Mouse (Mus musculus): ENCODE data around the gene Ak9.

Ak9 gene

DNA sequence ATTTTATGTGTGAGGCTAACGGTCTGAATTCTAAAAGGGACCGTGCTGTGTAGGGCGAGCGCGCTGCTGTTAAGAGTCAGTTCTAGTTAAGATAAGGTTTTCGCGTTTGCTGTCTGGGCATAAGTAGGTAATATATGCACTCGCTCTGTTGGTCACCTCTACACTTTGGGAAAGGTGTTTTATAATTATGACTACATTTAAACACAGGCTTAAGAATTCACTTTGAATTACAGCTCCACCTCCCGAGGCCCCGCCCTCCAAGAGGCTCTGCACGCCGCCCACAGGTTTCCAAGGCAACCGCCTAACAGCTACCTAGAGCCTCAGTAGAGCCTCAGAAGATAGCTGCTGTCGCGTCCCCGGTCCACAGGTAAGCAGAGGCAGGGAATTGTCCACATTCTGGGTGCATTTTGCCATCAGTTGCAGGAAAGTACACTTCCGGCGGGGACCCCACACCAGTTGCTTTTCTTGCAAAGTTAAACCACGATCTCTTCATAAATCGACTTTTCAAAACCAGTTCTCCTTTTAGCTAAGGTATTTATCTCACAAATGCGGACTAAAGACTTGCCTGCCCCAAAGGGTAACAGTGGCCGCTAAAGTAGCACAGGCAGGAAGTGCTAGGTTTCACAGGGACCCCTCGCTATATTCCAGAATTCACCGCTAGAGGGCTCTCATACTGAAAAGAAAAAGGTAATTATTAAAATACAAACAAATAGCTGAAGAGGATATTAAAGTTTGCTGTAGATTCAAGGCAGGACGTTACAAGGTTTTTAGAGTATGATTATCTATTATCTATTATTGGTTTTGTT, at the start of gene Ak9:
TSS of gene Ak9 (plus strand) at position 342 of the 806 bp plus-strand sequence.
- no peak for DNase-seq (ENCODE audit: low read depth, low spot score)

DNA sequence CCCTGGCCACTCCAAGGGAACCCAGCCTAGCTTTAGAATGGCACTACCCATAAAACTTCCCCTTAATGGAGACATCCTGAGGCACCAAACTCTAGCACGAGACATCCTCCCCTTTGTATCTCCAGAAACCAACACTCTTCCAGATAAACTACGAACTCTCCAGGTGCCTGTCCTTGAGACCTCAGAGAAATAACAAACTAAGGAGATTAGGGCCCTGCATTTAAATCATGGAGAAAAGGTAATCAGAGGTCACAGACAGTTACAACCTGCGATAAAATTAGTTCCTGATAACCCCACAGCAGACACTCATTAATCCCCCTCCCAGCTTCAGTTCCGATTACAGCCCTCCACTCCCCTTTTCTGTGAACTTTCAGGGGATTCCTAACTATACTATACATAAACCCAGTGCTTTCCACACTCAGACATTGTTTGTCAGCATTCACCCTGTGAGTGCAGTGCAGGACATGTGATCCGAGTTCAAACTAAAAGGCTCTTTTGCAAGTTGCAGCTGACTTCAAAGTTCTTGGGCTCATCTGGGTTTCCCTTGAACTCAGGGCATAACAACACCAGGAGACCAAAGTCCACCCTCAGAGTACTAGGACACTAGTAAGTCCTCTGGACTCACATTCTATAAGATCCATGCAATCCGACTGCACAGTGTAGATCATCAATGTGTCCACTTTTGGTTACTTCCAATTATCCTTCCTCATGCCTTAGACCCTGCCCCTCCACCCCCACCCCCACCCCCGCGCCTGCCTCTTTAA, 43.4 kb upstream of the Ak9 start:
- DNase-seq (ENCODE audit: low read depth, low spot score): no peak

DNA sequence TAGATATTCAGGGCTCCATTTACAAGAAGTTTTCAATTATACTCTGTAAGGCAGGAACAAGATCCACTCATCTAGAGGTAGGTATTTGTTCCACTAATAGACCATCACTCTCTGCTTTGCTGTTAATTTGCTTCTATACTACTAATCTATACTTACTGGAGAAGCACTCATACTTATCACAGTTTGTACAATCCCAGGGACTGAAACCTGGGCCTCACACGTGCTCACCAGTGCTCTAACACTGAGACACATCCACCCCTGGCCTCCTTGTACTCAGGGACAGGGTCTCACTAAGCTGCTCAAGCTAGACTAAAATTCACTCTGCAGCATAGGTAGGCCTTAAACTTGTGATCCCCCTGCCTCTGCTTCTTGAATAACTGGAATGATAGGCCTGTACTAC, 42.6 kb upstream of the Ak9 start:
- no peak for DNase-seq (ENCODE audit: low read depth, low spot score)

DNA sequence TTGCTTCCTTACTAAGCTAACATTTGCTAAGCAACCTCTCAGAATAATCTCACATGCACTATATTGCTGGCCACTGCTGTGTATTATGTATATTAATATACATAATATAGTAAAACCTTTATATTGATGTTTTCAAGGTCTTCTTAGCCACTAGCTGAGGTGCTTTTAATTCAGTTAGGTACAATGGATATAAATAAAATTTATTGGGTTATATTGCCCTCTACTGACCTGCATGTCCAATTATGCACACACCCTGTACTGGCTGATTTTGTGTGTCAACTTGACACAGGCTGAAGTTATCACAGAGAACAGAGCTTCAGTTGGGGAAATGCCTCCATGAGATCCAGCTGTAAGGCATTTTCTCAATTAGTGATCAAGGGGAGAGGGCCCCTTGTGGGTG, 41.9 kb upstream of the Ak9 start:
- no peak for DNase-seq (ENCODE audit: low read depth, low spot score)

DNA sequence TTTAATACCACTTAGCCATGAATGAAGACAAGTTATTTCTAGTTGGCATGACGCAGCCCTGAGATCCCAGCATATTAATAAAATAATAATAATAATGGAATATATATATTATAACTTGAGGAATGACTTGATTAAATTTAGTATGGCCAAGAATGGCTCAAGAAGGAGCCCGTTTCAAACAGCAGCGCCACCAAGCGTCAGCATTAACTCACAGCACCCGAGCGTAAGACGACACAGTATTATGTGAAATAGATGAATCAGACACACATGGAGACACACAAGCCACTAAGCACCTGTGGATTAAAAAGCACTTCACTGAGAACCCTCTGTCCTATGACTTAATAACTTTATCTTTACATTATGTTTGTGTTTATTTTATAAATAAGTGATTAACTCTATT, 31.9 kb upstream of the Ak9 start:
- DNase-seq (ENCODE audit: low read depth, low spot score): no peak

DNA sequence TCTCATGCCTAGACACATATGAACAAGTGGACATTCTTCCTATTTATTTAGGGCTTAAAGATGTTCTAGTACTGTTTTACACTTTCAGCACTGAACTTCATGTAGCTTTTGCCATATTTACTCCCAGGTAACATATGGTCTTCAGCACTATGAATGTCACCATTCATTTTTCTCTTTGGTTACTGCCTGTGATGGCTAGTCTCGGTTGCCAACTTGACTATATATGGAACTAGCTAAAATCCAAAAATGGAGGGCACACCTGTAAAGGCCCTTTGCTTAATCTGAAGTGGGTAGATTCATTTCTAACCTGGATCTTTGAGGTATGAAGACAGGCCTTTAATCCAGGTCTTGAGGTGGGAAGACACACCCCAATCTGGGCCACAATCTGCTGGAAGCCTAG, 28.9 kb upstream of the Ak9 start:
- no peak for DNase-seq (ENCODE audit: low read depth, low spot score)

DNA sequence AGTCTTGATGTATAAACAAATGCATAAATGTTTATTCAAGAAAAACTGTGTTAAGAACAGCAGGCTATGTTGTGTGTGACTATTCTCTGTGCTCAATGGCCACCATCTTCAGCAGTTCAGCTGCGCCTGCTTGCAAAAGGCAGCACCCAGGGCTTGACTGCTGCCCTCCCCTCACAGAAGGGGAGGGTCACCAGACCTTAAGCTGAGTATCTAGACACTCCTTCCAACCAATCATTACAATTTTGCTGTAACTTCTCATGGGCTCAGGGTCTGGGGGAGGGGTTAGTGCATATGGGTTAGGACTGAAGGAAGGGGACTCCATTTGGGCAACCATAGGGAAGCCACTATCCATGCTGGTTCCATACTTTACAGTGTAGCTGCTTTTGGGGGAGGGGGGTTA, 25.0 kb upstream of the Ak9 start:
- DNase-seq (ENCODE audit: low read depth, low spot score): no peak

DNA sequence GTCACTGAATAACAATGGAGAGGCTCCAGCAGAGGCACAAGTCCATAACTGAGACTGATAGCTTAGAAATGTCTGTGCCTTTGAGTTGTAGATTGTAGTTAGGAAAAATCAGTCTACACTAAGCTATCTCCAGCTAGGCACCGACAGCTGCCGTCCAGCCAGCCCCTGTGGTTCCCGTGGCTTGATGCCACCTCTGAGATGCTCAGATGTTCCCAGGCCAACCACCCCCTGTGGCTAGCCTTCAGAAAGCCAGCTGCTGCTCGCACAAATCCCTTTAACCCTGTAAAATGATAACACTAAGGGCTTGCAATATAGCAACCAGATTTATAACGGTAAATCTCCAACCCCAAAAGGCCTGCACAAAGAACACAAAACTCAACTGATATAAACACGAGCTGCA, 23.6 kb upstream of the Ak9 start:
- no peak for DNase-seq (ENCODE audit: low read depth, low spot score)

DNA sequence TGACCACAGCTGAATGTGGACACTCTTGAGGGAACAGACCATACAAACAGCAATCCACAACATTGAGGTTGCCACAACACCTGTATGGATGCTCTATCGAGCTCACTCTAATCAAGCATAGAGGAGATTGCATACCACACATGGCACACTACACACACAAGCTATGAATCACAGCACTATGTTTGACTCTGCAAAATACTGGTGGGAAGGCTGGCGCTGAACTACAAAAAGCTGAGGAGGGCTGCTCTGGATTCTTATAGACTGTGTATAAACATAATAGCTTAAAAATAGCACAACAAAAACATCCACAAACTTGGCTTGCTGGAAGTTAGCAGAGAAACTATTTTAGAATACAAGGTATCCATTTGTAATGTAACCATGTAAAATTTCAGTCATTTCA, 23.0 kb upstream of the Ak9 start:
- no peak for DNase-seq (ENCODE audit: low read depth, low spot score)

DNA sequence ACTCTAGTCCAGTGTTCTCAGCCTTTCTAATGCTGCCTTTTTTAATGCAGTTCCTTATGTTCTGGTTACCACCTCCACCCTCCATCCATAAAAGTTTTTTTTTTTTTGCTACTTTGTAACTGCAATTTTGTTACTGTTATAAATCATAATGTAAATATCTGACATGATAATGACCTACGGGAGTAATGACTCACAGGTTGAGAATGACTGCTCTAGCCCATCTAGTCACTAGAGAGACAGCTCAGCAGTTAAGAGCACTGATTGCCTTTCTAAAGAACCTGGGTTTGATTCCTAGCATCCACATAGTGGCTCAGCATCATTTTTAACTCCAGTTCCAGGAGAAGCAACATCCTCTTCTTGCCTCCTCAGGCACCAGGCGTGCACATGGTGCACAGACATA, 21.7 kb upstream of the Ak9 start:
- DNase-seq (ENCODE audit: low read depth, low spot score): no peak

DNA sequence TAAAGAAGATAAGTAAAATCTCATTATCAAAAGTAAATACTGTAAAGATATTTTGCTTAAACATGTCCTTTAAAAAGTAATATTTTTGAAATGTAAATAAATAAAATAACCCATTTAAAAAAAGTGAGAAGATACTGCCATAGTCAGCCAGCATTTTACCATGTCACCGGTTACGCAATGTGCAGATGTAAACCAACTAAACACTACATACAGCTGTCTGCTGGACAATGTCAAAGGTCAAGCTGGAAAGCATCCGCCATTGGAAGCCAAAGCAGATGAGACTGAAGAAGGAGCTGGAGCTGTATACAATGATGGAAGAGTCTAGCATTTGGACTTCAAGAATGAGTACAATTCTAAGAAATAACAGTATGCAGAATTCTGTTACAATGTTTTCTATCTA, 16.2 kb upstream of the Ak9 start:
- DNase-seq (ENCODE audit: low read depth, low spot score): no peak

DNA sequence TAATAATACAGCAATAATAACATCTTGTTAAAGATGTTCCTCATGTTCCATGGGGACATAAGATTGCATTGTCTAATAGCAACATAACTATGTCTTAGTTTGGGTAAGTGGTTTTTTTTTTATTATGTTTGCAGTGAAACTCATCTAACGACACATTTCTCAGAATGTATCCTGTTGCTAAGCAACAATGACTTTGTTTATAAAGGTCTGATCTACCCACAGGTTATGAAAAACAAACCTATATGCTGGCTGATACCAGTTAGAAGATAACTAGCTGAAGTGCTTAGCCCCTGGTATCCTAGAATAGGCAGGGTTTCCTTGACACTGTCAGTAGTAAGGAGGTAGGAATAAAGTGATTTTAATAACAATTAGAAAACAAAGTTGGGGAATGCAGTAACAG, 15.7 kb upstream of the Ak9 start:
- no peak for DNase-seq (ENCODE audit: low read depth, low spot score)

DNA sequence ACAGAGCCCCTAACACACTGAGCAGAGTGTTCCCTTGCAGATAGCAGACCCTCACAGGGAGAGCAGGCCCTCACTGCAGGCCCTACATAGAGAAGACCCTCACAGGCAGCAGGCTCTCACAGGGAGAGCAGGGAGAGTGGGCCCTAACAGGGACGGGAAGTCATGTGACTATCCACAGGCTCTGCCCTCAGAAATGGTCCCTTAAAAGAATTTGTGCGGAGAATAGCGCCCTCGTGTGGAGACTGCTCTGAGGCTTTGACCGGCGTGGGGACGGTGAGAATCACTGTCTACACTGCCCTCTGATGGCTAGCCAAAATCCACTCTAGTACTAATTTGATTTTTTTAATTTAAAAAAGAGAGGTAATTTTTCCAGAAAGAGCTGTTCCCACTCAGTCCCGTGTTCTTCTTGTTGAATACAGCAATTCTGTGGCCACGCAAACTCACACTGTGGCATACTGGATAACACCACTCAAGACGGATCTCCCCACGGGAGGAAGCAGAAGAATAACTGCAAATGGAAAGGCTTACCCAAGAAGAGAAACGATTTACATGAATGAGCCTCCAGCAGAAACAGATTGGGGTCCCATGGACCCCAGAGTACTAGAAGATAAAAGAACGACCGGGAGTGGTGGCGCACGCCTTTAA, 14.9 kb upstream of the Ak9 start:
- DNase-seq (ENCODE audit: low read depth, low spot score): no peak

DNA sequence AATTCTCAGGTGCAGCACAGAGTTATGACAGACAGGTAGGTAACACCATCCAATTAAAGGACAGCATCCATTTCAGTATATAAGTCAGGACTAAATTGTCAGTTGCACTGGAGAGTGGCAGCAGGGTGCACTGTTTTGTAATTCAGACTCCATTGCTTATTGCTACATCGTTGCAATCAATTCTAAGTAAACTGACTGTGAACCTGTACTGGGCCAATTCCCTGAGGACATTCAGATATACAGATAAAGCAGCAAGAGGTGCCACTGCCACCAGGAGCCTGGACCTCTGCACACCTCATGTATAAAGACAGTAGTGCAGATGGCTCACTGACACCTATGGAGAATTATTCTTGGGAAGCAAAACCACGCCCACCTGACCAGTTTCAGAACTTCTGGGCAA, 12.8 kb upstream of the Ak9 start:
- DNase-seq (ENCODE audit: low read depth, low spot score): no peak

DNA sequence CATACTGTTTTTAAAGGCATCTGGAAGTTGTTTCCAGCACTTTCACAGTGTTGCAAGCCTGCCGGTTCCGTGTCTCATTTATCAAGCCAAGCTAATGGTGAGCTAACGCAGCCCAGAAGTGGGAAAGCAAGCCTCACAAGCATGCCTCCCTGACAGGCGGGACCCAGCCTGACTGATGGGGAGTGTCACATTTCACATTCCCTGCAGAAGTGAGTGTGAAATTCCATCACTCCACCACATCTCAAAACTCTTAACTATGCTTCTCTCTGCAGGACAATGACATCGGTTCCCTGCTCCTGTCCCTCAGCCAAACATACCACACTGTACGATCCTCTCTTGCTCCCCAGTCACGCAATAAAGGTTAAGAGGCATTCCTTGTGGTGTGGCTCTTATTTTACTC, 10.8 kb upstream of the Ak9 start:
- DNase-seq (ENCODE audit: low read depth, low spot score): no peak

DNA sequence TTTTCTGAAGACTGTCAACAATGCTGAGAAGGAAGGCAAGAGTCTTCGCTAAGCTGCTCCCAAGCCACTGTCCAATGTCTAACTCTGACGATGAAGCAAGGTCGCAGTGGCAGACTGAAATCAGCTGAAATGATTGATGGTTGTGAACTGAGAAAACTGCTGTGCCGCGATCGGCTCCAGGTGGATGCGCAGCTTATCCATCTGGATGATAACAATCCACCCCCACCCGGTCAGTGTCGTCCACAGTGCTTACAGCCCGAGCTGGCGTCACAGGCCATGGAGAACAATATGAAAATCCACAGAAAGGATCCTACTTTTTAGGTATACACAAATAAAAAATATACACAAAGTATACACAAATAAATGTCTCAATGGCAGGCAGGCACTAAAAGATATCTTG, 9.0 kb upstream of the Ak9 start:
- DNase-seq (ENCODE audit: low read depth, low spot score): no peak

DNA sequence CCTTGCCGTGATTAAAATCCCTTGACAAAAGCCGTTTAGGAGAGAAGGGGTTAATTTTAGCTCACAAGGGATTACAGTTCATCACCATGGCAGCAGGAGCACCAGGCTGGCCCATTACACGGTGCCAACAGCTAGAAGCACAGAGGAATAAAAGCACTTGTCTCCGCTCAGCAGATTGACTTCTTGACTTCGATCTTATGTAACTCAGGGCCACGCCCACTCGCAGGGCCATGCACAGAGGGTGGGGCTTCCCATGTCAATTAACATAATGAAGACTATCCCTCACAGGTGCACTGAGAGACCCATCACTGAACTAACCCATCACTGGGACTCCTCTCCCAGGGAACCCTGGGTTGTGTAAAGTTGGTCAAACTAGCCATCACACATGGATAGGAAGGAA, 8.6 kb upstream of the Ak9 start:
- DNase-seq (ENCODE audit: low read depth, low spot score): no peak

DNA sequence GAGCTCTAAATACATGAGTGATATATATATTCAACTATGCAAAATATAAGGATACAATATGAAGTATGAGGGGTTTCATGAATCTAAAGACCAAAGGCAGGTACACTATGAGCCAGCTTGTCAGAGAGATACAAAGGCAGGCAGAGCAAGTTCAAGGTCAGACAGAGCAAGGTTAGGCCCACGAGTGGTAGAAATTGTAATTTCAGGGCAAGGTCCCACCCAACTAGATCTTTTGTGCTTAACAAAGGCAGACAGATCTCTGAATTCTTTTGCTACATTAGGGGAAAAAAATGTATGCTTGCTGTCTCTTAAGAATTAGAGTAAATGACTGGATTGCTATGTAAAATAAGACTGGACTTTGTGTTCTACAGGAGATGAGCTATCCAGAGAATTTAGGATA, 3.6 kb upstream of the Ak9 start:
- no peak for DNase-seq (ENCODE audit: low read depth, low spot score)

DNA sequence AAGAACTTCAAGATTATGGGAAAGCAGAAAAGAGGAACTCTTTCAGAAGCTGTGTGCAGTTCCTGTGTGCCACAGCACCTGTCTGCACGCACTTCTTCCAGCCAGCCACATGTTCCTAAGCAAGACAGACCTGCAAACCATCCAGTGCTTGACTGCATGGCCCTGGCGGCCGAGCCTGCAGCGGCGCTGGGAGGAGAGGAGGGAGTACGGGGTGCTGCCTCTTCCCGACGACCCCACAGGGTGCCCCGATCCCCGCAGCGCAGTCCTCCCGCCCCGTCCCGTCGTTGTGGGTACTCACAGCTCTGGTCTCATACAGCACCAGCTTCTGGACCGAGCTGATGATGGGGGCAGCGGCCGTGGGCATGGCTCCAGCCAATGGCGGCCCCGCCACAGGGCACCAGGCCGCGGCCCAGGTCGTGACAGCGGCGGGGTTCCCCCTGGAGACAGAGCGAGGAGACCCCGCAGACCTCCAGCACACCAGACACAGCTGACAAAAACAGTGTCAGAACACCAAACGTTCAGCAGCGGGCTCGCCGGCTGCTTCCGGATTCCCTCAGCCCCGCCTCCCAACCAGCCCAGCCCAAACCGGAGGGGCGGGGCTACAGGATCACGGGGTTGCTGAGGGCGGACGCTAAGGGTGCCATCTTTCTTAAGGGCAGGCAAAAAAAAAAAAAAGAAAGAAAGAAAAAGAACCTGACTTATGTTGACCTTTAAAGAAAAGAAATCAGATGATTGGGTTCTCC, 920 bp upstream of the Ak9 start, which contains the start of gene Fig4:
TSS of gene Fig4 (minus strand) at position 572 of the 743 bp plus-strand sequence.
- peak; percentile 81 for DNase-seq (ENCODE audit: low read depth, low spot score)

DNA sequence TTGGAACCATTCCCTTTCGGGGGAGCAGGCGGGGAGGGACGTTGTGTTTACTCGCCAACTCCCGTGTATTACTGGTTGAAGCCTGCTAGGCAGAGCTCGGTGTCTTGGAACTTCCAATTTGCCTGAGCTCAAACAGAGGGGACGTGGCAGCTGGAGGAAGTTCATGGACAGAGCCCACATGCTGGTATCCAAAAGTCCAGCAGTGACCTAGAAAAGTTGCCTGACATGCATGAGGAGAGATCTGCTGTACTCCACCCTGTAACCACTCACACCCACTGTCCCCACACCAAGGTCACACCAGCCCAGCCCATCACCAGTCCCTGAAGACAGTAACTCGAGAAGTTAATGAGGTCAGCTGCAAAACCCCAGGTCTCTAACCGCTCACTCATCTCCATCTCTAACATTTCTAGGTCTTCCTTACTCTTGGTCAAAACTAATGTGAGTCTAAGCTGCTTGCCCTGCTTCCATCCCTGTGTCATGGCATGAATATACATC, 1.2 kb downstream of the Ak9 start:
- DNase-seq (ENCODE audit: low read depth, low spot score): no peak

DNA sequence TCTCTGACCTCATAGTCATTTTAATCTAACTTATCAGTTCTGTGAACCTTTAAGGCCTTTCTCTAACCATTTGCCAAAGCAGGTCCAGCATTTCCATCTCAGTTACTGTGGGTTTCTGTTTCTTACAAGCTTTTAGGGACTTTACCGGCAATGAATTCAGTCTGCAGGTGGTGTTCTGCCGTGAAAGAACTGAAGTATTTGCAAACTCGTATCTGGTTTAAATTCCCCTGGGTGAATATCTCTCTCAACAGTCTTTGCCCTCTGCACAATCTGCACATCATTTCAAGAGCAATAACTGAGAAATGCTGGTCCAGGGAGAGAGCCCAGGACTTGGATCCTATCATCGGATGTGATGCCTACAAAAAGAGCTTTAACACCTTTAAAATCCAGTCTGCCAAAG, 4.4 kb downstream of the Ak9 start:
- DNase-seq (ENCODE audit: low read depth, low spot score): no peak

DNA sequence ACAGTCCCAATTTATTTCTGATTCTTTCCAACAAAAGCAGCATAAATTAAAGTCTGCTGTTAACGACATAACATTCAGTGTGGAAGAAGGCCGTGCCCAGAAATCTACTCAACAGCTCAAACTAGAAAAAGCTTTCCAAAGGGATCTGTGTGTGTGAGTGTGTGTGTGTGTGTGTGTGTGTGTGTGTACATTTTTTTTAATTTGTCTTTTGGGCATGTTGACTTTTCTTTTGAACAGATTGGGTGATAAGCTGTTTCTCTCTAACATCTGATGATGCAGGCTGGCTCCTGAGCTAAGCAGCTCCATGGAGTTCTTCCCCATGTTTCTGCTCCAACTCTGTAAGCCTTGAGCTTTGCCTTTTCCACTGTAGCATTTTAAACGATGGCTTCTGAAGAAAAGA, 12.1 kb downstream of the Ak9 start:
- DNase-seq (ENCODE audit: low read depth, low spot score): no peak
